Mouse (Mus musculus) hindbrain, embryonic 16.5 days (tissue): ENCODE results near the gene Ifitm6. TPM values are rescaled to one million over a fixed set of nuclear protein-coding genes. Genes with fewer than 3 reads are reported as not detected.

Source experiments
- ATAC-seq: fragments of 200-750 bp; cut with Nextera tagmentation; 2 replicates; pipeline ENCODE4 v1.8.0; 2017; ENCODE audit warnings: moderate TSS enrichment, moderate library complexity
- H3K27ac ChIP-seq: fragments of 300-500 bp; sonication (generic); 2 replicates; pipeline ENCODE4 v1.5.1; 2014; ENCODE audit warnings: low read depth, mild to moderate bottlenecking, control low read depth, low read length, moderate library complexity
- H3K27me3 ChIP-seq: fragments of 300-500 bp; sonication (generic); replicated peaks from 2 replicates; pipeline ENCODE4 v1.6.1; 2014; ENCODE audit warnings: low read length; ENCODE audit not compliant: control insufficient read depth, insufficient read depth
- H3K36me3 ChIP-seq: fragments of 300-500 bp; sonication (generic); 2 replicates; pipeline ENCODE4 v1.6.1; 2014; ENCODE audit warnings: mild to moderate bottlenecking, low read length, moderate library complexity, mixed read lengths; ENCODE audit not compliant: control insufficient read depth, insufficient read depth
- H3K4me1 ChIP-seq: fragments of 300-500 bp; sonication (generic); 2 replicates; pipeline ENCODE4 v1.6.1; 2014; ENCODE audit warnings: low read depth, low read length; ENCODE audit not compliant: control insufficient read depth, insufficient read depth
- H3K4me2 ChIP-seq: fragments of 300-500 bp; sonication (generic); 2 replicates; pipeline ENCODE4 v1.6.1; 2014; ENCODE audit warnings: mild to moderate bottlenecking, low read length, control low read depth, moderate library complexity
- H3K4me3 ChIP-seq: fragments of 300-500 bp; sonication (generic); 2 replicates; pipeline ENCODE4 v1.5.1; 2014; ENCODE audit warnings: mild to moderate bottlenecking, low read length, control low read depth, moderate library complexity
- H3K9ac ChIP-seq: fragments of 300-500 bp; sonication (generic); 2 replicates; pipeline ENCODE4 v1.6.1; 2014; ENCODE audit warnings: low read depth, mild to moderate bottlenecking, control low read depth, low read length, moderate library complexity
- H3K9me3 ChIP-seq: fragments of 300-500 bp; sonication (generic); 2 replicates; pipeline ENCODE4 v1.6.1; 2014; ENCODE audit warnings: mild to moderate bottlenecking, low read length, moderate library complexity; ENCODE audit not compliant: control insufficient read depth
- WGBS: fragments of 180-500 bp; shearing (Covaris S2); extraction: QIAGEN DNeasy Blood & Tissue Kit; methylation state at CpG from one replicate; pipeline ENCODE4 v1.1.7; 2014; 5-methylcytosine and 5-hydroxymethylcytosine counted together
- polyA plus RNA-seq: library from polyadenylated mRNA; unstranded; fragments of >200 nt; fragmentation: Nextera tagmentation; extraction: Ambion mirVana; gene quantifications from 2 replicates; pipeline ENCODE4 v1.2.1, GENCODE M21; 2015

Ifitm6 gene
- polyA plus RNA-seq, 1 experiment from 2014 or later, result 0.83 TPM

DNA sequence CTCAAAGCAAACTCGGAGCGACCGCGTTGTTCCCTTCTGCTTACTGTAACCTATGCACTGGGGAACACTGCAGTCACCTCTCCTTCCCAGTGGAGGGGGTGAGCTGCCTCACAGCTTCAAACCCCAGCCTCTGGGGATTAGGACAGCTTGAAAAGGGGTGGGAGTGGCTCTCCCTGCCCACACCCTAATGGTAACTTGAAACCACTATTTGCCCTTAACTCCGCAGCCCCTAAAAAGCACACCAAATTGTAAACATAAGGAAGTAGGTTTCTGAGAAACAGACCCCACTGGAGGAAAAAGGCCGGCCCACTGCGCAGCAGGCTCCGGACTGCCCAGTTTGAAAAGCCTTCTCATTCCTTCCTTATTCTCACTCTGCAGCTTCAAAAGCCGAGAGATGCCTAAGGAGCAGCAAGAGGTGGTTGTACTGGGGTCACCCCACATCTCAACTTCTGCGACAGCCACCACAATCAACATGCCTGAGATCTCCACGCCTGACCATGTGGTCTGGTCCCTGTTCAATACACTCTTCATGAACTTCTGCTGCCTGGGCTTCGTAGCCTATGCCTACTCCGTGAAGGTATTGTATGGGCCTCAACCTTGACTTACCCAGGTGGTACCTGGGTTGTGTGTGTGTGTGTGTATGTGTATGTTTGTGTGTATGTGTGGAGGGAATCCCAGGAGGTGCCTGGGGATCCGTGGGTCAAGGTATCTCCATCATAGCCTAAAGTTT, 49.7 kb downstream of the Ifitm6 start:
- WGBS, result 9% methylated on average over 14 of the region's 14 CpGs
- Histone ChIP-seq H3K27ac (no peak overlapping the region), H3K4me1 (no peaks in the 10 kb centered on the region), H3K9me3 (no peaks in the 10 kb centered on the region), H3K9ac (no peak overlapping the region), H3K27me3 (no peaks in the 10 kb centered on the region), H3K36me3 (no peaks in the 10 kb centered on the region), H3K4me3 (no peak overlapping the region), H3K4me2 (no peak overlapping the region)
- no peak for ATAC-seq

DNA sequence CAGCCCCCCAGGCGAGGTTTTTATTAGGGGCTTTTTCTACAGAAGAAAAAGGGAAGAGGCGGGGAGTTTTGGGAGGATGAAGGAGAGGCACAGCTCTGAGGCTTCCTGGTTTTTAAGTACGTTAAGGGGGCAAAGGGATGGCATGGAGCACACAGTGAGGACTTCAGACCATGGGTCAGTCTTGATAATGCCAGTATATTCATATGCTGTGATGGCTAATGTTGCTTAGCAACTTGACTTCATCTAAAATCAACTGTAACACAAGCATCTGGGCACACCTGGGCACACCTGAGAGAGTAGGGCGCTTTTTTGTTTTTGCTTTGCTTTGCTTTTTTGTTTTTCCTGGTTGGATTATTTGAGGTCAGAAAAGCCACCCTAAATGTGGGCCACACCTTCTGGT, 50.8 kb downstream of the Ifitm6 start, which contains the start of gene Ifitm1:
Ifitm1 (plus strand) TSS at position 301 of the 400 bp plus-strand sequence.
- H3K36me3 ChIP-seq, result no peaks in the 10 kb centered on the region
- 82% methylated on average over 4 of the region's 4 CpGs for WGBS
- no peak within 1 kb of the TSS for H3K4me2 ChIP-seq
- H3K27ac ChIP-seq, result no peak within 1 kb of the TSS
- H3K4me1 ChIP-seq, result no peaks in the 10 kb centered on the region
- no peak within 1 kb of the TSS for H3K9ac ChIP-seq
- no peak for ATAC-seq
- no peaks in the 10 kb centered on the region for H3K9me3 ChIP-seq
- H3K27me3 ChIP-seq, result no peaks in the 10 kb centered on the region
- H3K4me3 ChIP-seq, result no peak within 1 kb of the TSS

Other genes with a start within 250 kb of the Ifitm6 start
- 0.60 and 0.89 TPM in 2 replicates for gene Syce1, start 230.1 kb downstream of the Ifitm6 start, polyA plus RNA-seq
- 28.8 and 32.3 TPM in 2 replicates for gene Zfp941, start 195.7 kb downstream of the Ifitm6 start, polyA plus RNA-seq
- not detected in 2 replicates for gene Urah, start 182.9 kb downstream of the Ifitm6 start, polyA plus RNA-seq
- not detected in 2 replicates for gene Scgb1c1, start 172.4 kb downstream of the Ifitm6 start, polyA plus RNA-seq
- 0.21 and 0.29 TPM in 2 replicates for gene Odf3, start 170.1 kb downstream of the Ifitm6 start, polyA plus RNA-seq
- 0.19 TPM in 1 of 2 replicates, not detected in the other for gene Gm45785, start 161.6 kb downstream of the Ifitm6 start, polyA plus RNA-seq
- gene Ric8a, start 161.0 kb downstream of the Ifitm6 start, polyA plus RNA-seq, result 110 and 112 TPM in 2 replicates
- gene Bet1l, start 160.3 kb downstream of the Ifitm6 start, polyA plus RNA-seq, result 37.5 and 47.5 TPM in 2 replicates
- gene Psmd13, start 136.0 kb downstream of the Ifitm6 start, polyA plus RNA-seq, result 259 and 260 TPM in 2 replicates
- 60.8 and 70.6 TPM in 2 replicates for gene Sirt3, start 135.6 kb downstream of the Ifitm6 start, polyA plus RNA-seq
- gene Cox8b, start 117.5 kb downstream of the Ifitm6 start, polyA plus RNA-seq, result 2.0 TPM in 1 of 2 replicates, not detected in the other
- gene Nlrp6, start 97.0 kb downstream of the Ifitm6 start, polyA plus RNA-seq, result 0.65 and 0.75 TPM in 2 replicates
- 8.3 and 10.4 TPM in 2 replicates for gene Pgghg, start 76.5 kb downstream of the Ifitm6 start, polyA plus RNA-seq
- gene Ifitm5, start 67.6 kb downstream of the Ifitm6 start, polyA plus RNA-seq, result 0.49 and 1.7 TPM in 2 replicates
- not detected in 2 replicates for gene Gm45717, start 62.0 kb downstream of the Ifitm6 start, polyA plus RNA-seq
- 182 and 202 TPM in 2 replicates for gene Ifitm2, start 61.9 kb downstream of the Ifitm6 start, polyA plus RNA-seq
- gene Ifitm1, start 50.7 kb downstream of the Ifitm6 start, polyA plus RNA-seq, result 15.2 and 19.4 TPM in 2 replicates
- 41.2 and 43.1 TPM in 2 replicates for gene Ifitm3, start 7.2 kb downstream of the Ifitm6 start, polyA plus RNA-seq
- gene Gm17387, start 11.2 kb upstream of the Ifitm6 start, polyA plus RNA-seq, result not detected in 2 replicates
- gene B4galnt4, start 43.2 kb upstream of the Ifitm6 start, polyA plus RNA-seq, result 53.3 and 55.0 TPM in 2 replicates
- 0.31 and 0.32 TPM in 2 replicates for gene Pkp3, start 60.3 kb upstream of the Ifitm6 start, polyA plus RNA-seq
- 3.2 and 3.3 TPM in 2 replicates for gene Sigirr, start 82.6 kb upstream of the Ifitm6 start, polyA plus RNA-seq
- 0.49 and 0.80 TPM in 2 replicates for gene Ano9, start 99.9 kb upstream of the Ifitm6 start, polyA plus RNA-seq
- gene Ptdss2, start 104.5 kb upstream of the Ifitm6 start, polyA plus RNA-seq, result 82.8 and 95.8 TPM in 2 replicates
- 53.6 and 54.1 TPM in 2 replicates for gene Rnh1, start 154.9 kb upstream of the Ifitm6 start, polyA plus RNA-seq
- gene Hras, start 176.1 kb upstream of the Ifitm6 start, polyA plus RNA-seq, result 93.2 and 132 TPM in 2 replicates
- 10.1 and 10.4 TPM in 2 replicates for gene Lrrc56, start 176.2 kb upstream of the Ifitm6 start, polyA plus RNA-seq
- 0.35 and 0.89 TPM in 2 replicates for gene Lmntd2, start 196.2 kb upstream of the Ifitm6 start, polyA plus RNA-seq
- gene Rassf7, start 197.9 kb upstream of the Ifitm6 start, polyA plus RNA-seq, result 22.8 and 25.9 TPM in 2 replicates
- gene Phrf1, start 210.9 kb upstream of the Ifitm6 start, polyA plus RNA-seq, result 57.1 and 67.4 TPM in 2 replicates
- gene Irf7, start 248.6 kb upstream of the Ifitm6 start, polyA plus RNA-seq, result 1.8 and 2.0 TPM in 2 replicates